Mouse (Mus musculus) cerebellum, adult 2 months (tissue): ENCODE measurements around the gene Dcxr. TPM values are rescaled to one million over a fixed set of nuclear protein-coding genes. Genes with fewer than 3 reads are reported as not detected.
"Not testable (repeated sequence)": the region's sequence is repeated elsewhere in the genome, so short reads cannot be mapped to it uniquely, and the experiment has no call there.

Source experiments
- DNase-seq, 2 experiments: peaks; one replicate each; pipeline ENCODE4 v3.0.0; 2021
- H3K27ac ChIP-seq: fragments of 200-500 bp; 2 replicates; pipeline ENCODE4 v1.5.1; 2012; ENCODE audit warnings: low read length, control low read depth, inconsistent platforms; ENCODE audit not compliant: insufficient read depth
- H3K27me3 ChIP-seq: fragments of 200-500 bp; 2 replicates; pipeline ENCODE4 v1.6.1; 2012; ENCODE audit warnings: inconsistent platforms, mild to moderate bottlenecking, low read length, moderate library complexity; ENCODE audit not compliant: control insufficient read depth, insufficient read depth
- H3K4me1 ChIP-seq: fragments of 200-500 bp; 2 replicates; pipeline ENCODE4 v1.6.1; 2011; ENCODE audit warnings: low read length; ENCODE audit not compliant: control insufficient read depth, insufficient read depth
- H3K4me3 ChIP-seq: fragments of 200-500 bp; replicated peaks from 2 replicates; pipeline ENCODE3; 2011; ENCODE audit warnings: mild to moderate bottlenecking, low read depth, low read length, control low read depth; ENCODE audit not compliant: insufficient read depth
- CTCF ChIP-seq: fragments of 200-500 bp; IDR thresholded peaks from 2 replicates; pipeline ENCODE4 v1.5.1; 2011; ENCODE audit warnings: low read depth, mild to moderate bottlenecking, control low read depth, low read length, moderate library complexity, borderline replicate concordance; ENCODE audit not compliant: insufficient read depth
- POLR2A ChIP-seq: fragments of 200-500 bp; IDR thresholded peaks from 2 replicates; pipeline ENCODE4 v1.6.1; 2011; ENCODE audit warnings: low read length, control low read depth, borderline replicate concordance; ENCODE audit not compliant: insufficient read depth
- WGBS: fragments of 180-500 bp; shearing (Covaris S2); methylation state at CpG from one replicate; pipeline ENCODE4 v1.1.7; 2018; 5-methylcytosine and 5-hydroxymethylcytosine counted together
- polyA plus RNA-seq: library from polyadenylated mRNA; depleted of rRNA; stranded (reverse); fragments of >200 nt; gene quantifications from 2 replicates; pipeline ENCODE4 v1.2.3, GENCODE M21; 2012; rRNA removed

Dcxr gene
- polyA plus RNA-seq, 1 experiment: 36.5 TPM

- no peak overlapping the region for H3K27ac ChIP-seq
- H3K4me3 ChIP-seq: no peak overlapping the region
- 91% methylated on average over 3 of the region's 3 CpGs for WGBS
- H3K4me1 ChIP-seq: peaks cover 6% of the 10 kb centered on the region; the same call in 1 of the 2 replicates
- no peaks in the 10 kb centered on the region for H3K27me3 ChIP-seq
- no peak for DNase-seq
- TF ChIP-seq POLR2A: no peak
- TF ChIP-seq CTCF: no peak
Measured at GRCm38 (mm10) chr11:120683536-120683935, 43.5 kb downstream of the Dcxr start.

- H3K4me1 ChIP-seq: peaks cover 6% of the 10 kb centered on the region; the same call in 1 of the 2 replicates
- H3K27ac ChIP-seq: no peak overlapping the region
- WGBS: 92% methylated on average over 5 of the region's 5 CpGs
- H3K27me3 ChIP-seq: no peaks in the 10 kb centered on the region
- TF ChIP-seq CTCF (no peak), POLR2A (no peak)
- DNase-seq: no peak
- H3K4me3 ChIP-seq: no peak overlapping the region
Measured at GRCm38 (mm10) chr11:120682683-120683082, 44.4 kb downstream of the Dcxr start.

GRCm38 (mm10) chr11:120679909-120680308, 47.2 kb downstream of the Dcxr start:
- H3K4me1 ChIP-seq: peaks cover 6% of the 10 kb centered on the region; the same call in 1 of the 2 replicates
- H3K27ac ChIP-seq: no peak overlapping the region
- 74% methylated on average over 3 of the region's 3 CpGs for WGBS
- no peak for DNase-seq
- TF ChIP-seq CTCF (peak; percentile 44; the same call in 1 of the 2 replicates), POLR2A (no peak)
- H3K4me3 ChIP-seq: no peak overlapping the region
- no peaks in the 10 kb centered on the region for H3K27me3 ChIP-seq

- Histone ChIP-seq H3K4me3 (no peak overlapping the region), H3K27me3 (no peaks in the 10 kb centered on the region), H3K4me1 (no peaks in the 10 kb centered on the region), H3K27ac (no peak overlapping the region; the same call in 1 of the 2 replicates)
- TF ChIP-seq POLR2A: no peak
- no peak for TF ChIP-seq CTCF
- no peak for DNase-seq
- WGBS: 94% methylated on average over 4 of the region's 4 CpGs
Measured at GRCm38 (mm10) chr11:120676951-120677350, 50.1 kb downstream of the Dcxr start.

GRCm38 (mm10) chr11:120675875-120676274, 51.2 kb downstream of the Dcxr start:
- H3K4me3 ChIP-seq, H3K27ac ChIP-seq, DNase-seq, H3K4me1 ChIP-seq, H3K27me3 ChIP-seq: not testable (repeated sequence)
- WGBS: 91% methylated on average over 5 of the region's 5 CpGs

Other genes starting within 250 kb of the Dcxr start
- 108 and 119 TPM in 2 replicates for gene Mrpl12, start 242.7 kb downstream of the Dcxr start, polyA plus RNA-seq
- gene Slc25a10, start 235.4 kb downstream of the Dcxr start, polyA plus RNA-seq: 38.9 and 39.3 TPM in 2 replicates
- 1.8 and 2.1 TPM in 2 replicates for gene Gcgr, start 196.6 kb downstream of the Dcxr start, polyA plus RNA-seq
- 159 and 168 TPM in 2 replicates for gene Mcrip1, start 177.6 kb downstream of the Dcxr start, polyA plus RNA-seq
- not detected in 2 replicates for gene Ppp1r27, start 176.1 kb downstream of the Dcxr start, polyA plus RNA-seq
- 98.4 and 105 TPM in 2 replicates for gene P4hb, start 154.0 kb downstream of the Dcxr start, polyA plus RNA-seq
- gene Arhgdia, start 145.7 kb downstream of the Dcxr start, polyA plus RNA-seq: 288 and 305 TPM in 2 replicates
- 42.6 and 51.8 TPM in 2 replicates for gene Alyref, start 128.9 kb downstream of the Dcxr start, polyA plus RNA-seq
- gene Anapc11, start 128.9 kb downstream of the Dcxr start, polyA plus RNA-seq: 168 and 178 TPM in 2 replicates
- gene Npb, start 118.8 kb downstream of the Dcxr start, polyA plus RNA-seq: 4.7 and 5.6 TPM in 2 replicates
- 401 and 403 TPM in 2 replicates for gene Pcyt2, start 109.3 kb downstream of the Dcxr start, polyA plus RNA-seq
- gene Sirt7, start 102.0 kb downstream of the Dcxr start, polyA plus RNA-seq: 76.9 and 80.5 TPM in 2 replicates
- 60.5 and 65.3 TPM in 2 replicates for gene Mafg, start 93.7 kb downstream of the Dcxr start, polyA plus RNA-seq
- gene Pycr1, start 83.5 kb downstream of the Dcxr start, polyA plus RNA-seq: 2.1 and 2.3 TPM in 2 replicates
- 3.3 and 4.5 TPM in 2 replicates for gene Myadml2, start 79.1 kb downstream of the Dcxr start, polyA plus RNA-seq
- 5.9 TPM in 2 replicates for gene Notum, start 66.1 kb downstream of the Dcxr start, polyA plus RNA-seq
- 56.1 and 59.4 TPM in 2 replicates for gene Aspscr1, start 54.3 kb downstream of the Dcxr start, polyA plus RNA-seq
- 40.1 and 43.0 TPM in 2 replicates for gene Cenpx, start 13.5 kb downstream of the Dcxr start, polyA plus RNA-seq
- gene Lrrc45, start 13.4 kb downstream of the Dcxr start, polyA plus RNA-seq: 86.6 and 96.0 TPM in 2 replicates
- gene Rac3, start 5.8 kb downstream of the Dcxr start, polyA plus RNA-seq: 66.1 and 67.0 TPM in 2 replicates
- gene Cbr2, start 4.8 kb upstream of the Dcxr start, polyA plus RNA-seq: 1.9 and 3.1 TPM in 2 replicates
- 2.5 and 3.1 TPM in 2 replicates for gene Hmga1b, start 35.5 kb upstream of the Dcxr start, polyA plus RNA-seq
- gene Rfng, start 56.9 kb upstream of the Dcxr start, polyA plus RNA-seq: 106 and 113 TPM in 2 replicates
- gene Gps1, start 57.0 kb upstream of the Dcxr start, polyA plus RNA-seq: 238 and 248 TPM in 2 replicates
- 47.4 and 52.3 TPM in 2 replicates for gene Dus1l, start 69.1 kb upstream of the Dcxr start, polyA plus RNA-seq
- 246 and 274 TPM in 2 replicates for gene Fasn, start 97.3 kb upstream of the Dcxr start, polyA plus RNA-seq
- gene Ccdc57, start 205.6 kb upstream of the Dcxr start, polyA plus RNA-seq: 4.4 TPM in 2 replicates
- 1.6 and 1.9 TPM in 2 replicates for gene Slc16a3, start 221.2 kb upstream of the Dcxr start, polyA plus RNA-seq